Mouse (Mus musculus) left cerebral cortex, adult 2 months (tissue): Measurements from ENCODE around the gene Mreg. TPM values are rescaled to one million over a fixed set of nuclear protein-coding genes. Genes with fewer than 3 reads are reported as not detected.
"Not testable (repeated sequence)": the region's sequence is repeated elsewhere in the genome, so short reads cannot be mapped to it uniquely, and the experiment has no call there.

Experiments used
- DNase-seq, 2 experiments: peaks; one replicate each; pipeline ENCODE4 v3.0.0; 2021 to 2022; ENCODE audit warnings: low spot score in 2 of 2, mixed read lengths in 1 of 2; ENCODE audit errors: extremely low spot score in 1 of 2
- H3K27ac ChIP-seq: fragments of 200-600 bp; 2 replicates; pipeline ENCODE4 v1.8.1; 2022
- H3K4me3 ChIP-seq: fragments of 200-600 bp; 2 replicates; pipeline ENCODE4 v1.8.1; 2022
- CTCF ChIP-seq: fragments of 200-600 bp; IDR thresholded peaks from 2 replicates; pipeline ENCODE4 v1.8.1; 2022; ENCODE audit warnings: antibody characterized with exemption, mild to moderate bottlenecking, moderate library complexity
- intact Hi-C: fragments of 180-260 bp; cut with DNase I; formaldehyde crosslinking; loops from one replicate; pipeline ENCODE4 v1.15.1; 2025
- long read RNA-seq, 2 experiments: library from polyadenylated mRNA; stranded (forward); transcript quantifications; one replicate each; pipeline ENCODE4 v2.0.0; 2021; ENCODE audit warnings: borderline mapping rate in 2 of 2
- total RNA-seq, 2 experiments: library from RNA; stranded (reverse); gene quantifications; 2 replicates each; pipeline ENCODE4 v1.2.3; 2021

Gene Mreg
- 1 to 10 TPM; 4.1 to 4.9 TPM for total RNA-seq
- long read RNA-seq, experiment 1, partial matches to known transcripts = 0 of 5 reads
- long read RNA-seq, experiment 1, other reads (novel, unspliced or antisense) = 1 of 5 reads
- long read RNA-seq, experiment 2, partial matches to known transcripts = 0 of 1 reads
- long read RNA-seq, experiment 2, other reads (novel, unspliced or antisense) = 0 of 1 reads

- TF ChIP-seq CTCF = peak; percentile 34
- Histone ChIP-seq H3K27ac (no peak within 1 kb of the TSS), H3K4me3 (peak within 1 kb of the TSS; percentile 66)
- intact Hi-C loops = no loop called here
- DNase-seq = peak; percentile 63 to 67
These were observed at the start of gene Mreg for GRCm38 (mm10) chr1:72211701-72212699. Mreg (minus strand) TSS chr1:72212307.

DNA sequence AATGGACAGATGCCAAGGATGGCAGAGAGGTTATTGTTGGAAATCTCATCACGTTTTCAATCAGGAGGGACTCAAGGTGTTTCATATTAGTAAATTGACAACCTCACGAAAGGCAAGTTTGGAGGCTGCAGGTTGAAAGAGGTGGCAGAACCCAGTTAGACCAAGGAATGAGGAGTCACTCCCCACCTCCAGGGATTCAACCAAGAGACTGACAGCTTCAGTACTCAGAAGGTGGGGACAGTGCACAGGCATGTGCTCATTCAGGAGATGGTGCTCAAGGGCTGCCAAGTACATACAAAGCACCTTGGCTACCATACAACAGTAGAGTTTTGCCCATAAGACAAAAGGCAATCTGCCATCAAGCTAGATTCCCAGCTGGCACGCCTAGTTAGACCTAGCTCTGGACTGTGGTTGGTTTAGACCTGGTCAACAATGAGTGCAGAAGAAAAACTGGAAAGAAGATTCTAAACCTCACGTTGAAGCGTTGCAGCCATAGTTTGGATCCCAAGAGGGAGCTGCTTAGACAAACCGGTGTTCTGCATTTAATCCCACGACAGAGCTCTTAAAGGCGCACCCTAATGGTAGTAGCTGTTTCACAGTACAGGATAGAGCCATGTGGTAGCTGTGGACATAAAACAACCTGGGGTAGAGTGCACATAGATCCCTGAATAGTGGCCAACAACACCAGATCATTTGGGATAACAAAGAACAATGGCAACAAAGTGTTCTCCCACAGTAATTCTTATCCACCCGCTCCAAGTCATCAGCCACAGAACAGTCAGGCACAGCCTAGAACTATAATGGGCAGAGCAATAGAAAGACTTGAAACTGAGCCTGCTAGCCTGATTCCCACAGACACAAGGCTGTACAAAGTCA lies 44.5 kb upstream of the Mreg start:
- no peak overlapping the region for H3K27ac ChIP-seq
- TF ChIP-seq CTCF = no peak
- DNase-seq = no peak
- no peak overlapping the region for H3K4me3 ChIP-seq
- intact Hi-C loops = no loop called here

DNA sequence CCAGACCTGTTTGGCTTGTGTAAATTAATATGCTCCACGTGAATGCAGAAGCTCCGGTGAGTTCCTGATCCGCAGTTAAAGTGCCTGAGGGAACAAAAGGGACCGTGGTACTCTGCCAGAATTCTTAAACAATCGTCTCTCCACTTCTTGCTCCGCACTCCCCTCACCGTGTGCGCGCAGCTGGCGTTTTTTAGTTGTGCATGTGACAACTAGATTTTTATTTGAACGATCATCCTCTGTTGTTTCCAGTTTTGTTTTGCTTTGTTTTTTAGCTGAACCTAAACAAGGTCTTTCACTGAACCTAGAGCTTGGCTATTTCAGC lies 43.7 kb upstream of the Mreg start:
- H3K27ac ChIP-seq = no peak overlapping the region

GRCm38 (mm10) chr1:72255062-72255853 lies 43.2 kb upstream of the Mreg start:
- peak overlapping the region; percentile 90; the same call in 1 of the 2 replicates for H3K27ac ChIP-seq
- intact Hi-C loops = no loop called here
- peak overlapping the region; percentile 56 for H3K4me3 ChIP-seq
- DNase-seq = peak; percentile 20 to 25
- TF ChIP-seq CTCF = no peak

More for the DNA sequence above, 43.7 kb upstream of the Mreg start:
- no peak for TF ChIP-seq CTCF
- intact Hi-C loops = no loop called here
- no peak for DNase-seq
- no peak overlapping the region for H3K4me3 ChIP-seq

DNA sequence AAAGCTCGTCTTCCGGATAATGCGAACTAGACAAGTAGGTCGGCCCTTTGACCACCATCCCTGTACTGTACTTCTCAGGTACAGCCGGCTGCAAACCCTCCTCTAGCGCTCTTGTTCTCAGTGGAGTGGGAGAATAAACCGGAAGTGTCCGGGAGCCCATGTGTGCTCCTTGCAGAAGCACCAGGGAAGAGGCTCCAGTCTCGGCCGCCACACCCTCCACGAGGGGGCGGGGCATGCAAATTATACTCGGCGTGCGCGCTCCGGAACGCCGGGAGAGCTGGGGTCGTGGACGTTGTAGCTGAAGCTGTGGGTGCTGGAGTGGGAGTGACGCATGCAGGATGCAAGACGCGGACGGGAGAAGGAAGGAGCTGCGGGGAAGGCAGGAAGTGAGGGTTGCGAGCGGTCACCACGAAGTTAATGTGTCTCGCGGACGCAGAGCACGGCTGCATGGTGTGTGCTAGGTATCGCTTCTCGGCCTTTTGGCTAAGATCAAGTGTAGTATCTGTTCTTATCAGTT lies 42.5 kb upstream of the Mreg start:
- peak; percentile 78 to 85 for DNase-seq
- H3K27ac ChIP-seq = peak overlapping the region; percentile 90
- H3K4me3 ChIP-seq = peak overlapping the region; percentile 56
- no peak for TF ChIP-seq CTCF
- intact Hi-C loops = no loop called here

- intact Hi-C loops = loop anchor here (1.0 kb wide), 1 partner anchor 9 kb away; no protein-coding TSS in a partner anchor
- TF ChIP-seq CTCF = no peak
- DNase-seq = peak in 1 of 2 experiments; percentile 19
- Histone ChIP-seq H3K4me3 (peak overlapping the region; percentile 56), H3K27ac (peak overlapping the region; percentile 90; the same call in 1 of the 2 replicates)
These were observed 41.9 kb upstream of the Mreg start for GRCm38 (mm10) chr1:72253881-72254491.

DNA sequence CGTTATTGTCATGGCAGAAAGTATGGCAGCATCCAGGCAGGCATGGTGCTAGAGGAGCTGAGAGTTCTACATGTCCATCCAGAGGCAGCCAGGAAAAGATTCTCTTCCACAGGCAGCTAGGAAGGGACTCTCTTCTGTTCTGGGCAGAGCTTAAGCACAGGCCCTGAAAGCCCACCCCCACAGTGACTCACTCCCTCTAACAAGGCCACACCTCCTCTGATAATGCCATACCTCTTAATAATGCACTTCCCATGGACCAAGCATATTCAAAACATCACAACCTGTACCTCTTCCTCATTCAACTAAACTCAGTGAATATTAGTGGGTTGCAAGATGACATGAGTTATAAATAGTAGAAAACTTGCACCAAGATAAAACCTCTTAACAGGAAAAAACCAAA lies 39.7 kb upstream of the Mreg start:
- no peak for TF ChIP-seq CTCF
- H3K4me3 ChIP-seq = no peak overlapping the region
- DNase-seq = no peak
- H3K27ac ChIP-seq = no peak overlapping the region
- intact Hi-C loops = no loop called here

- DNase-seq, intact Hi-C loops, H3K27ac ChIP-seq, H3K4me3 ChIP-seq: not testable (repeated sequence)
These were observed 36.2 kb upstream of the Mreg start for GRCm38 (mm10) chr1:72248226-72248737.

DNA sequence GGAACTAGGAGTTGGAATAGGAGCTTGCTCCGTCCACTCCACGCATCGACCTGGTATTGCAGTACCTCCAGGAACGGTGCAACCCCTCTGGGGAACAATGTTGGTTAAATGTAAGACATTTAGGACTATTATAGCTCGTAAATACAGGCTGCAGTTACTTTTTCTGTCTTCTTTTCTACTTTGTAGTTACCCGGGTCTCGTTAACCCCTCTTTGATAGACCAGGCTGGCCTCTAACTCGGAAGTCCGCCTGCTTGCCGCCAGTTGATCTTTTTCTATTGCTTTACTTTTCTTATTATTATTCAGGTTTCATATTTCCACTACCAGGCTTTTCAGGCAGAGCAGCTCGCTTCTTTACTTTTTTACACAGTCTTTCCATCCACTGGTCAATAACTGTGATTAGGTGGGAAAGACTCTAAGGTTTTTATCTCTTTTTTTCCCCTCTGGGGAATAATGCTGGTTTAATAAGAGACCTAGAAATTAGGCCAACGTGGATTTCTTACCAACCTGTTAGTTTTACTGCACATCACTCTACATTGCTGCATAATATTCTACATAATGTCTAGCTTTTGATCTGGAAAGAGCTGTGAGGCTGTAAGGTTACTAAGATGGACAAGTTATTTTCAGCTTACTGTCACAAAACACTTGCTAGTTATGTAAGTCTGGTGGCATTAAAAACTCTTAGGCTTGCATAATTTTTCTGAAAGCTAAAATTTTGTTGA lies 32.4 kb upstream of the Mreg start:
- Histone ChIP-seq H3K27ac (peak overlapping the region; percentile 98; the same call in 1 of the 2 replicates), H3K4me3 (peak overlapping the region; percentile 59)
- DNase-seq = no peak
- intact Hi-C loops = loop anchor here (1.0 kb wide), 1 partner anchor 9 kb away; no protein-coding TSS in a partner anchor
- TF ChIP-seq CTCF = no peak
